Mouse (Mus musculus) ES-Bruce4 (cell line): ENCODE results near the gene Cd6.

ENCODE experiments used
- CTCF ChIP-seq: IDR thresholded peaks from one replicate; pipeline ENCODE4 v1.8.1; 2011; ENCODE audit warnings: low read depth, low read length
- EP300 ChIP-seq: IDR thresholded peaks from 2 replicates; pipeline ENCODE4 v1.6.1; 2011; ENCODE audit warnings: low read depth, low read length; ENCODE audit not compliant: insufficient read depth
- POLR2A ChIP-seq: IDR thresholded peaks from one replicate; pipeline ENCODE4 v1.8.1; 2011; ENCODE audit warnings: low read length; ENCODE audit not compliant: insufficient read depth

DNA sequence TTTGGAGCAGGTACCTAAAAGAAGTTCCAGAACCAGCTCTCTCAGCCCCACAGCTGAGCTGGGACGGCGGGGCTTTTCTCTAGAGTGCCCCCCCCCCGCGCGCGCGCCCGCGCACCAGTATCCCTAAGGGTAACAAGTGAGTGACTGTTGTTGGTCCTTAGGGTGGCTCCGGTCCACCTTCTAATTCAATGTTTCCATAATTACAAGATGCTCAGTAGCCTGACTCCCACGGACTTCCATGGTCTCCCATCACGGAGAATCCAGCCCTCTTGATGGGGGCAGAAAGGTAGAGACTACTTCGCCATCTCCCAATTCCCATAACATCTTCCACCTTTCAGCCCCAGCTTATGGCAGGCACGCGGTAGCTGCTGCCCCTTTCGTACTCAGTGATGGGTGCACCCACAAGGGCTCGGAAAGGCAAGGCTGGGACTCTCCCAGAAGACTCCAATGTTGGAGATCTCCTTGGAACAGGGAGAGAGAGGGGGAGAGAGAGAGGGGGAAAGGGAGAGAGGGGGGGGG lies 38.8 kb upstream of the Cd6 start:
- TF ChIP-seq CTCF (no peak), POLR2A (no peak), EP300 (no peak)
